Mouse (Mus musculus) large intestine, adult 2 months (tissue): ENCODE measurements around the gene Gm6899. TPM values are rescaled to one million over a fixed set of nuclear protein-coding genes. Genes with fewer than 3 reads are reported as not detected.

Experiments
- DNase-seq: peaks from one replicate; pipeline ENCODE4 v3.0.0-alpha.2; 2012; ENCODE audit warnings: low read depth, low spot score
- WGBS: fragments of 180-500 bp; shearing (Covaris S2); methylation state at CpG from one replicate; pipeline ENCODE4 v1.1.7; 2018; 5-methylcytosine and 5-hydroxymethylcytosine counted together
- polyA plus RNA-seq: library from polyadenylated mRNA; depleted of rRNA; stranded (reverse); fragments of >200 nt; gene quantifications from 2 replicates; pipeline ENCODE4 v1.2.3, GENCODE M21; 2012; rRNA removed

The Gm6899 gene
- polyA plus RNA-seq, 1 experiment: not detected

GRCm38 (mm10) chr11:26636239-26636638, 43.2 kb downstream of the Gm6899 start:
- 77% methylated on average over 1 of the region's 1 CpGs for WGBS
- DNase-seq: no peak

- 38% methylated on average over 8 of the region's 8 CpGs for WGBS
- DNase-seq: no peak
These were observed 47.3 kb downstream of the Gm6899 start for GRCm38 (mm10) chr11:26640314-26640785.

GRCm38 (mm10) chr11:26642141-26642540, 49.1 kb downstream of the Gm6899 start:
- no peak for DNase-seq
- WGBS: 85% methylated on average over 1 of the region's 1 CpGs

Other genes starting within 250 kb of the Gm6899 start
- 1.9 and 2.6 TPM in 2 replicates for gene Fancl, start 207.1 kb upstream of the Gm6899 start, polyA plus RNA-seq
- 2.1 and 2.2 TPM in 2 replicates for gene Vrk2, start 758 bp downstream of the Gm6899 start, polyA plus RNA-seq